Mouse (Mus musculus) megakaryocyte progenitor cell, adult 5-6 weeks (primary cell): ENCODE data around the gene Kmt2e. TPM values are rescaled to one million over a fixed set of nuclear protein-coding genes. Genes with fewer than 3 reads are reported as not detected.

Source experiments
- ATAC-seq: replicated peaks from 2 replicates; pipeline ENCODE4 v1.8.0; 2016; ENCODE audit warnings: mild to moderate bottlenecking, moderate TSS enrichment, inconsistent platforms; ENCODE audit not compliant: poor library complexity
- total RNA-seq, 2 experiments: library from RNA; stranded (forward) in 1 of 2; stranded (reverse) in 1 of 2; fragments of 157-497, 149-512 nt in 1 of 2; fragments of 200-1000 nt in 1 of 2; gene quantifications; 2 replicates each; pipeline versions ENCODE4 v1.2.3 to v1.2.4; 2015 to 2017

Kmt2e gene
- total RNA-seq, 2 experiments from 2014 or later, result 60.1 to 122 TPM

GRCm38 (mm10) chr5:23496933-23497332 lies 62.7 kb downstream of the Kmt2e start:
- no peak for ATAC-seq

DNA sequence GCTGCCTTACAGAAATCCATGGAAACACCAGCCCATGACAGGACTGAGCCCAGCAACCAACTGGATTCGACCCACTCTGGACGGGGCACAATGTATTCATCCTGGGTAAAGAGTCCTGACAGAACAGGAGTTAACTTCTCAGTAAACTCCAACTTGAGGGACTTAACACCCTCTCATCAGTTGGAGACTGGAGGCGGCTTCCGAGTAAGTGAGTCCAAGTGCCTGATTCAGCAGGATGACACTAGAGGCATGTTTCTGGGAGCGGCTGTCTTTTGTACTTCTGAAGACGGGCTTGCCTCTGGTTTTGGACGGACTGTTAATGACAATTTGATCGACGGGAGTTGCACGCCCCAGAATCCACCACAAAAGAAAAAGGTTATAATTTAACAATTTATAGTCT lies 63.7 kb downstream of the Kmt2e start:
- no peak for ATAC-seq

- no peak for ATAC-seq
These were observed 65.0 kb downstream of the Kmt2e start for GRCm38 (mm10) chr5:23499257-23499656.

DNA sequence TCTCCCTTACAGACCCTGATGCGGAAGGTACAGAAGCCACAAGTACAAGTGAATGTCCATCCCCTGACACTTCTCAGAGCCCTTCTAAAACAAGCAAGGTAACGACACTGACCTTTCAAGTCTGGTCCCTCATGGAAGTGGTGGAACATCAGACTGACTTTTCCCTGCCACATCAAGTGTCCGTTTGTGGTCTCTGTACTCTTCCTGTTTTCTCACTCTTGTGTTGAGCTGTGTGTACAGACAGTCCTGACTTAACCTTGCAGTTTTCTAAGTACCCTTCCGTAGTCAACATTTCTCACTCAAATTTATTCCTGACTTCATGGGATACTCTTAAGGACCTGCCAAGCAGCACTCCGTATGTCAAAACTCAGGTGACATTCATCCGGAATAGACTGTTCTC lies 66.5 kb downstream of the Kmt2e start:
- ATAC-seq, result peak; percentile 68

DNA sequence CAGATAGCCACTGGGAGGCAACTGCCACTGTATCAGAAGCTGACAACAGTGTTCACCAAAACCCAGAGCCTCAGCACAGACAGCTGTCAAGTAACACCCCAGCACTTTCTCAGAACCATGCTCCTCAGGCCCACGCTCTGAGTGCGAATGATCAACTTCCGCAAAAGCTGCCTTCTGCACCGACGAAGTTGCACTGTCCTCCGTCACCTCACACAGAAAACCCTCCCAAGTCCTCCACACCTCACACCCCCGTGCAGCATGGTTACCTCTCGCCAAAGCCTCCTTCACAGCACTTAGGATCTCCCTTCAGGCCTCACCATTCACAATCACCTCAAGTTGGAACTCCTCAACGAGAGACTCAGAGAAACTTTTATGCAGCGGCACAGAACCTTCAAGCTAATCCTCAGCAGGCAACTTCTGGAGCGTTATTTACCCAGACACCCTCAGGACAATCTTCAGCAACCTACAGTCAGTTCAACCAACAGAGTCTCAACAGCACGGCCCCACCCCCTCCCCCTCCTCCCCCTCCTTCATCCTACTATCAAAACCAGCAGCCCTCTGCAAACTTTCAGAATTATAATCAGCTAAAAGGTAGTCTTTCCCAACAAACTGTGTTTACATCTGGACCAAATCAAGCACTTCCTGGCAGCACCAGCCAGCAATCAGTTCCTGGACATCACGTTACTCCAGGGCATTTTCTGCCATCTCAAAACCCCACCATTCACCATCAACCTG lies 67.5 kb downstream of the Kmt2e start:
- no peak for ATAC-seq

DNA sequence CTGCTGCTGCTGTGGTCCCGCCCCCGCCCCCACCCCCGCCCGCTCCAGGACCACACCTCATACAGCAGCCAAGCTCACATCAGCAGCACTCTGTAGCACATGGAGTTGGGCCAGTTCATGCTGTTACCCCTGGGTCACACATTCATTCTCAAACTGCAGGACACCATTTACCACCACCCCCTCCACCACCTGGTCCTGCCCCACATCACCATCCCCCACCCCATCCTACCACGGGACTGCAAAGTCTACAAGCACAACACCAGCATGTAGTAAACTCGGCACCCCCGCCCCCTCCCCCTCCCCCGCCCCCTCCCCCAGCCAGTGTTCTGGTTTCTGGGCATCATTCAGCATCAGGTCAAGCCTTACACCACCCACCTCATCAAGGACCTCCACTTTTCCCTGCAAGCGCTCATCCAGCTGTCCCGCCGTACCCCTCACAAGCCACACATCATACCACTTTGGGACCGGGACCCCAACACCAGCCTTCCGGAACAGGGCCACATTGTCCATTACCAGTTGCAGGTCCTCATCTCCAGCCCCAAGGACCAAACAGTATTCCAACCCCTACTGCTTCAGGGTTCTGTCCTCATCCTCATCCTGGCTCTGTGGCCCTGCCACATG lies 68.2 kb downstream of the Kmt2e start:
- no peak for ATAC-seq

DNA sequence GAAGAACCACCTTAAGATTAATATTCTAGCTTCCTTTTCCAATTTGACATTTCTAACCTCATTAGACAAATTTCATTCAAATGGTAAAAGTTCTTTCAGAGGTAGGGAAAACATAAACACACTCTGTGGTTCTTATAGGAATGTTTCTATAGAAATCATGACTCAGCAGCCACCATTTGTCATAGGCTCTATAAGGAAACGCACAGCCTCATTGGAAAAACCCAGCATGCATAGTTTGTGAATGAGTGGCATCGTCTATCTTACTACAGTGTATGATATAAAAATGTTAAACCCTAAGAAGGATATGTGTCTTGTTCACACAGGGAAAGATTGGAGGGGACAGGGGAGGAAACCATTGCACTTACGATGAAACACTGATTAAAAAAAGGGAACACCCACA lies 71.3 kb downstream of the Kmt2e start:
- no peak for ATAC-seq

DNA sequence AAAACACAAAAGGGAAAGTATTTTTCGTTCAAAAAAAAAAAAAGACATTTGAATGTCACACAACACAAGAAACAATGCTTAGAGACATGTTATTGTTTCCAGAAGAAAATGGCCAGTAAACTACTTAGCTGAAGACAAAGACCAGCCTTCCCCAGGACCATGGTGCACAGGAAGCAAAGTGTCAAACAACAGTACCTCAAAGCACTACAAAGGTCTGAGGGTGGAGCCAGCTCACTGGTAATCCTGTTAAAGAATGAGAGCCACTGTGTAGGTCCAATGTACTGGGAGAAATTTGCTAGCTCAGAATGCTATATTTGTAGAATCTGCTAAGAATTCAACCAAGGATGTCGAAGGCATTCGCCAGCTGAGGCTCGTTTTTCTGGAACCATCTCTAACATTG lies 73.0 kb downstream of the Kmt2e start:
- no peak for ATAC-seq

GRCm38 (mm10) chr5:23508630-23509029 lies 74.4 kb downstream of the Kmt2e start:
- no peak for ATAC-seq

GRCm38 (mm10) chr5:23511456-23511855 lies 77.2 kb downstream of the Kmt2e start:
- ATAC-seq, result no peak

- ATAC-seq, result no peak
These were observed 78.3 kb downstream of the Kmt2e start for GRCm38 (mm10) chr5:23512556-23512955.

GRCm38 (mm10) chr5:23513468-23513867 lies 79.2 kb downstream of the Kmt2e start:
- no peak for ATAC-seq

DNA sequence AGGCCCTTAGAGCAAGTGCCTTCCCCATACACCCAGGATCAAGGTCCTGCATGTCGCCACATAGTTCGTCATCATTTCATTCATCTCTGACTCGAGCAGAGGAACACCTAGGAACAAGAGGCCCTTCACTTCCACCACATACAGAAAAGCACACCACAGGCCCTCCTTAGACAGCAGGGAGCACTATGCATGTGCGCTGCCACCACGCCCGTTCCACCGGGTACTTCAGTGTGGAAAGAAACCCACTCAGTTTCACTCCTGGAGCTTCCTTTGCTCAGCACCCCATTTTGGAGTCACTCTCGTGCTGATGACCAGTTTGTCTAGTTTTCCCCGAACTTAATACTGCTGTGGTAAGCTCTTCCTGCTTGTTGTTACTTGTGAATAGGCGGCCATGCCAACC lies 80.8 kb downstream of the Kmt2e start:
- no peak for ATAC-seq

- no peak for ATAC-seq
These were observed 82.7 kb downstream of the Kmt2e start for GRCm38 (mm10) chr5:23516962-23517361.

- no peak for ATAC-seq
These were observed 83.6 kb downstream of the Kmt2e start for GRCm38 (mm10) chr5:23517839-23518238.

GRCm38 (mm10) chr5:23518673-23519072 lies 84.4 kb downstream of the Kmt2e start:
- ATAC-seq, result peak; percentile 71

DNA sequence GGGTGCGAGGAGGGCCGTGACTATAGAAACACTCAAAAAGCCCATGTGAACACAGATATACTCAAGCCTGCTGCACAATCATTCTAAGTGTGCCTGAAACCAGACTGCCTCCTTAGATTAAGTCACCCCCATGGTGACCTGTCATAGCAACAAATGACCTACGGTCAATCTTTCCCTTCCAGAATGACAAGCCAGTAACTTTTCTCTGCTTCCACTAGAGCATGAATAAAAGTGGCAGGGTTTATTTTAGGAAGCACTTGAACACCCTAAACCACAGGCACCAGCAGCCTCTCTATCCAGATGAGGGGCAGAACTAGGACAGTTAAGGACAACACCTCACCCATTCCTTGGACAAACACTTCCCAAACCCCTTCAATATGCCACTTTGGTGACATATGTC lies 85.4 kb downstream of the Kmt2e start:
- ATAC-seq, result no peak

DNA sequence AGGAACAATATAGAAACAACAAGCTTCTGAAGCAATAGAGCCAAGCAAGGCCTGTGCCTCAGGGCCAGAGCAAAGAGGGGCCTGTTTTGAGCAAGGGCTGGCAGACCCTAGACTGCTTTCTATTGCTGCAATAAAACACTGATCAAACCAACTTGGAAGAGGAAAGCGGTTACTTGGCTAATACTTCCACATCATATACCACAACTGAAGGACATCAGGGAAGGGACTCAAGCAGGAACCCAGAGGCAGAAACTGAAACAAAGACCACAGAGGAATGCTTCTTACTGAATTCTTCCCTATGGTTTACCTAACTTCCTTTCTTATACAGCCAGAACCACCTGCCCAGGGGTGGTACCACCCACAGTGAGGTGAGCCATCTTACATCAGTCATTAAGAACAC lies 87.4 kb downstream of the Kmt2e start:
- ATAC-seq, result peak; percentile 75

DNA sequence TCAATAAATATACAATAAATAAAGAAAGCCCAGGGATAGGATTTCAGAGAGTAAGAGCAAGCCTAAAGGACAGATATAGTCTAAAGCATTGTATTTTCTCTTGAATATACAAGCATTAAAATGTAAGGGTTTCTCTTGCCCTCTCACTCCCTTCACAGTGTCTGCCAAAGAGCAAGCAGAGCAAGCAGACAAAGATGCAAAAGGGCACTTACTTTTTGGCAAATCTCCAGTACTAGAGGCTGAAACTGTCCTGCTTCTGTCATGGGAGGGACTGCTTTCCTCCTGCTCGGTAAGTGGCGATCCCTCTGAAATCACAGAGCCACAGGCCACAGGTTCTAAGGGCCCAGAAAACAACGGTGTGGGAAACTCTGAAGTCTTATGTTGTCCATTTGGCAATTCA lies 89.7 kb downstream of the Kmt2e start:
- ATAC-seq, result no peak

DNA sequence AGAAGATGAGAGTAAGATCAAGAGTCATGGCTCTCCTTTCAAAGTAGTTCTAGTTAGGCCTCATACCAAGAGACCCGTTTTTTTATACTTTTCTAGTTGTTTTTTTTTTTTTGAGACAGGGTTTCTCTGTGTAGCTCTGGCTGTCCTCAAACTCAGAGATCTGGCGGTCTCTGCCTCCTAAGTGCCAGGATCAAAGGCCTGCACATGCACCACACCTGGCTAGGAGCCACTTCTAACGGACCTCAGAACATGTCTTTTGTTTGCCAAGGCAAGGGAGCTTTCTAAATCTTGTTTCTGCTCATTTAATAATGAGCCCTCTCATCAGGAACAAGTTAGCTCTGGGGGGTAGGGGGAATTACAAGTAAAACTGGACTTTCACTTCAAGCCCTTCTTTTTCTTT lies 90.4 kb downstream of the Kmt2e start:
- no peak for ATAC-seq

DNA sequence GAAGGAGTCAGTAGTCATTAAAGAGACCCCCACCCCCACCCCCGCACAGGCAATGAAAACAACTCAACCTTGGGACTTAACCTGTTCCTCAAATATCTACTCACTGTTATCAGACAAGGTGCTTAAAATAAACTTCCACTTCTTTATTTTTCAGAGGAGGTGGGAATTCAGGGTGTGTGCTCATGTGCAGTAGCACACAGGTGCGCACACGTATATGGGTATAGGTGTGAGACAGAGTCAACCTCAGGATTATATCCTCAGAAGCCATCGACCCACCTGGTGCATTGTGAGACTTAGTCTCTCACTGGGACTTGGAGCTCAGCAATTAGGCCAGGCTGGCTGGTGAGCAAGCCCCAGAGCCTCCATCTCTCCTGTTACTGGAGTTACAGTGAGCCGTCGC lies 96.9 kb downstream of the Kmt2e start:
- no peak for ATAC-seq

DNA sequence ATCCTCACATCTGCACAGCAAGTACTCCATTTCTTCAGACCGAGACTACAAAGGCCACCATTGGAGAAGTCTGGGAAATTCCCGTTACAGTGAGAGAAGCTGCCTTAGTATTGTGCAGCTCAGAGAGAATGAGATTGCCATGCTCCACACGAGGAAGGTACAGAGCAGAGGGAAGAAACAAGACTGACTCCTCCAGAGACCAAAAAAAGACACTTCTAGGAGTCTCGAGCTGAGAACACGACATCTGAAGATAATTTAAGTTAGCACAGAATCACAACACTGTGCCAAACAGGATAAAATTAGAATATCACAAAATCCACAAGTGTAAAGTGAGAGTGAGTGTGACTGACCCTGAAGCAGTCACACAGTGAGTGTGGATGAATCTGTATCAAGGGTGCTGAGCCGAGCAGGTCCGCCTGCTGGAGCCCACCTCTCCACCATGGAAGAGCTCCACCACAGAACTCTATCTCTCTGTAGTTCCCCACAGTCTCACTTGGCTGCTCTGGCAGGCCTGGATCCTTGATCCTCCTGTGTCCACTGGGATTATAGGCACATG lies 97.4 kb downstream of the Kmt2e start:
- ATAC-seq, result no peak

DNA sequence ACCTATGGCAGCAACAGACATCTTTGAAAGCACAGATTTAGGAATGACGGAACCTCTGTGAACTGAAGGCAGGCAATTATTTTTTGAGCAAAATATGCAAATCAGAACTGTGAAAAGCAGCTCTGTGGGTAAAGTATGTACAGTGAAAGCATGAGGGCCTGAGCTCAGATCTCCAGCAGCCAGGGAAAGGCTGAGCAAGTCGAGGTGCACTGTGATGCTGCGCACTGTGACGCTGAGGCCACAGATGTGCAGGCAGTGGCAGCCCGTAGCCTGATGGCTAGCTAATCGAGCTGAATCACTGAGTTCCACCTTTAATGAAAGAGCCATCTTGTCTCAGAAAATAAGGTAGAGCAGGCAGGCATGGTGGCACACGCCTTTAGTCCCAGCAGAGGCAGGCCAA lies 101.5 kb downstream of the Kmt2e start:
- ATAC-seq, result no peak
